Mouse (Mus musculus): Measurements from ENCODE around the gene Fgf22.

Gene Fgf22

GRCm38 (mm10) chr10:79793051-79793737 is 38.3 kb downstream of the Fgf22 start, which contains the start of gene Palm:
Palm (plus strand) TSS chr10:79793572.
- peak; percentile 77 for DNase-seq (ENCODE audit: low spot score)

DNA sequence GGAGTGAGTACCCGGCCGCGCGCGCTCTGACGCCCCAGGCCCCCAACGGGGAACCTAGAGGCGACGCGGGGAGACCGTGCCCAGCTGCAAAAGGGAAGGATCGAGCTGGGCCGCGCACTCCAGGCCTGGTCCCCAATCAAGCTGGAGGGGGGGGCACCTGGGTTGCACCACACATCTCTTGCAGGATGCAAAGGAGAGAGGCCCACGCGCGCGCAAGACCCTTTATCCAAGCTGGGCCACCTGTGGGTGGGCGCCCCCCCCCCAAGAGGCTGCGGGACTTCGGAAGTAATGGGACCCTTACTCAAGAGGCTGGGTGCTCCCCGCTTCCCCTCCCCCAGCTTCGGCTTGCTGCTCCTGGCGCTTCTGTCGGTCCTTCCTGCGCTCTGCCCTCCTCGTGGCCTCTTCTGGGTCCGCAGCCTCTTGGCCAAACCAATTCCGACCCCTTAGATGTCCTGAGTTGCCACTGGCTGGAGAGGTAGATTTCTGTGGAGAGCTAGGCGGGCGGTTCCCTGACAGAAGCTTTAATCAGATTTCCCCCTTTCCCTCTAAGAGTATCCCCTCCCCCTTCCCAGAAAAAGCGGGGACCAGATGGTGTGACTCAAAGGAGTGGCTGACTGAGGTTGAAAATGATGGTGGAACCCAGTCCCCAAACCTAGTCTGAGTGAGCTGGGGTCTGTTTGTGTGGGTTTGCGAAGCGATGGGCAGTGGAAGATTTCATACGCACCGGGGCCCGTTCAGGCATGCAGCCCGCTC is 39.0 kb downstream of the Fgf22 start:
- DNase-seq (ENCODE audit: low spot score), result no peak

DNA sequence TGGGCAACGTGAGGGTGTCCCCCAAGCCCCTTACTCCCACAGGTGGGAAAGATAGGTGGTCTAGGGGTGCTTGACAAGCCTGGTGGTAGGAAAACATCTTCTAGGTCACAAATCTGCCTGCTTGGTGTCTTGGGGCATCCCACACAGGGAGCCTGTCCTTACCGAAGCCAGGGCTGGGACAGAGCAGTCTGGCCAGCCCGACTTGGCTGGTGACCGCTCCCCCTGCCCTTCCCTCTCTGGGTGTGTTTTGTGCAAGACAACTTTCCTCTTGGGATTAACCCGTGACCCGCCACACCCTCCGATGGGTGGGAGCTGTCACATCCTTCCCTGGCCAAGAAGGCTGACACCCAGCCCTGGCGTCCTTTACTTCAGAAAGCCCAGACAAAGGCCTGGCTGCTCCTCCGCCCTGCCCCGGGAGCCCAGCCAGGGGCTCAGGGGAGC is 39.6 kb downstream of the Fgf22 start:
- peak; percentile 55 for DNase-seq (ENCODE audit: low spot score)

GRCm38 (mm10) chr10:79795905-79796304 is 41.0 kb downstream of the Fgf22 start:
- no peak for DNase-seq (ENCODE audit: low spot score)

DNA sequence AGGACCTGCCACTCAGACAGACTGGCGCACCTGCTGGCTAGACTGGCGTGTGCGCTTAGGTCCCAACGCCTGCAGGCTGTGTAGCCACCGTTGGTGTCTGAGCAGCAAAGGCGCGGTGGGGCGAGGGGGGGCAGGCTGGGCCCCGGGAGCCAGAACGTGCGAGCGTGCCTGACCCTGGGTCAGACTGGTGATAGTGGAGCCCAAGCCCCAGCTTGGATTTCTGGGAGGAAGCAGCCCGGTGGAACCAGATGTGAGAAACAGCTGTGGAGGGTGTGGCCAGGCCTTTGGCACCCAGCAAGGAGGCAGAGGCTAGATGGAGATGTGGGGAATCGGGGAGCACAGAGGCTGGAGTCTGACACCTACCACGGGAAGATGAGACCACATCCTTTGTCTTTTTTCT is 42.5 kb downstream of the Fgf22 start:
- no peak for DNase-seq (ENCODE audit: low spot score)

GRCm38 (mm10) chr10:79798289-79798928 is 43.5 kb downstream of the Fgf22 start:
- no peak for DNase-seq (ENCODE audit: low spot score)

DNA sequence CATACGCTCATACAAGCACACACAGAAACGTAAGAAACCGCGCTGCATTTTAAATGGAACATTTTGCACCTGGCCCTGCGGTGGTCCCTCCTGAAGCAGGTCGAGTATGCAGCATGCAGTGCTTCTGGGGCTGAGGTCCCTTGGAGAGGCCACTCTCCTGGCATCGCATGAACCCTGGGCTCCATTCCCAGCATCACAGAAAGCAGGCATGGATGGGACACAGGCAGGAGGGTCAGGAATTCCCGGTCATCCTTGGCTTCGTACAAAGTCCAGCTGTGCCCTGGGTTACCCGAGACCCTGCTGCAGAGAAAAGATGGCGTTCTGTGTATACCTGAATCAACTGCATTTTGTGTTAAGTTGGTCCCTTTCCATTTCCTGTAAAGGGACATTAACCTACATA is 45.6 kb downstream of the Fgf22 start:
- DNase-seq (ENCODE audit: low spot score), result no peak

- DNase-seq (ENCODE audit: low spot score), result no peak
Observed at GRCm38 (mm10) chr10:79801837-79802236, 47.0 kb downstream of the Fgf22 start.

- DNase-seq (ENCODE audit: low spot score), result no peak
Observed at GRCm38 (mm10) chr10:79802331-79802971, 47.6 kb downstream of the Fgf22 start.

- no peak for DNase-seq (ENCODE audit: low spot score)
Observed at GRCm38 (mm10) chr10:79803716-79804323, 48.9 kb downstream of the Fgf22 start.

- no peak for DNase-seq (ENCODE audit: low spot score)
Observed at GRCm38 (mm10) chr10:79805636-79806035, 50.8 kb downstream of the Fgf22 start.

GRCm38 (mm10) chr10:79806331-79806730 is 51.5 kb downstream of the Fgf22 start:
- no peak for DNase-seq (ENCODE audit: low spot score)

DNA sequence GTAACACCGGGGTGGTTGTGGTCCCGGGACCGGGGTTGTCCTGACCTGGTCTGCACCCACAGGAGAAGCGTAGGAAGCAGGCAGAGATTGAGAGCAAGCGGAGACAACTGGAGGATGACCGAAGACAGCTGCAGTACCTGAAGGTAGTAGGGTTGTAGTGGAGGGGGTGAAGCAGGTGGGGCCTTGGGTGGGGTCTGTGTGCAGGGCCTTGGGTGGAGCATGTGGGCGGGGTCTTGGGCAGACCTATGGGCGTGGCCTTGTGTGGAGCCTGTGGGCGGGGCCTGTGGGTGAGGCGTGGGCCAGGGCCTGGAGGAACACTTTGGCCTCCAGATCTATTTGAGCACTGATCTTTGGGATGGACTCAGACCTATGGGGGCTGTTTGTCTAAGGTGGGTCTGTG is 52.1 kb downstream of the Fgf22 start:
- no peak for DNase-seq (ENCODE audit: low spot score)

DNA sequence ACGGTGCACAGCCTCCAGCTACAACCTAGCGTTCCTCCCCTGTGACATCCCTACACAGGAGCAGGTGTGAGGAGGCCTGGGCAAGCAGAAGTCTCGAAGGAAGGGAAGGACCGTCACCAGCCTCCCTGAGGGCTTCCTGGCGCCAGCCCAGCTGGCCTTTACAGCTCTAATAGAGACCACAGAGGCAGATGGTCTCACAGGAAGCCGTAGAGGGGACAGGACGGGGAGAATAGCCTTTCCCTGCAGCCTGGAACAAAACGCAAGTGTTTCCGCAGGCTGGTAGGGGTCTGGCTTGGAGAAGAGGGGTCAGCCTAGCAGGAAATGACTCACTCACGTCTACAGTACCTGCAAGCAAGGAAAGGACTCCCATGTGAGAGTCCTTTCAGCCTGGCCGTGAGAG is 53.0 kb downstream of the Fgf22 start:
- no peak for DNase-seq (ENCODE audit: low spot score)
